Mouse (Mus musculus) C3H10T1/2 (cell line): ENCODE results near the gene Mrps17. TPM values are rescaled to one million over a fixed set of nuclear protein-coding genes. Genes with fewer than 3 reads are reported as not detected.

Source experiments
- polyA plus RNA-seq, 2 experiments: library from polyadenylated mRNA; unstranded; fragments of >200 nt; fragmentation: generic; extraction: Trizol; gene quantifications; one replicate each; pipeline ENCODE4 v1.2.1; 2012; ENCODE audit warnings: missing spikeins in 2 of 2

Gene Mrps17
- 100 to 1,000 TPM; 117 to 147 TPM for polyA plus RNA-seq

GRCm38 (mm10) chr5:129715326-129715861 lies at the start of gene Mrps17:
Gene Mrps17, plus strand, starts transcription at chr5:129715497.

DNA sequence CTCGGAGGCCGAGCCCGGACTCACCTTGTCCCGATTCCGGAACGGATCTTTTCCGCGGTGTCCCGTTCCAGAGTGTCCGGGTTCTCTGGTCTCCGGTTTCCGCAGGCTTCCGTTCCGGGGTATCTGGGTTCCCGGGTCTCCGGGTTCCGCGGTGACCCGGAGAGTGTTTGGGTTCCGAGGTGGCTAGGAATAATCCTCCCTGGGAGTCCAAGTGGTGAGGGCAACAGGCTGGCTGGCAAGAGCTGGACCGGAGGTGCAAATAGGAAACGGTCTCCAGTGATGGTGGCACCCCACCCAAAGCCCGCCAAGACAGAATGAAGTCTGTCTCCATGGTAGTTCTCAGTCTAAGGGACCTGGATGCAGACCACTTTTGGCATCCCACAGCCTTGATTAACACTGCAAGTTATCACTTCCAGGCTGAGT lies 45.2 kb upstream of the Mrps17 start, which contains the start of gene Zfp11:
Gene Zfp11, minus strand, starts transcription at position 64 of the 423 bp plus-strand sequence.

GRCm38 (mm10) chr5:129708412-129708811 lies 6.9 kb upstream of the Mrps17 start, which contains the start of gene Sept14:
Gene Sept14, minus strand, starts transcription at chr5:129708512.

DNA sequence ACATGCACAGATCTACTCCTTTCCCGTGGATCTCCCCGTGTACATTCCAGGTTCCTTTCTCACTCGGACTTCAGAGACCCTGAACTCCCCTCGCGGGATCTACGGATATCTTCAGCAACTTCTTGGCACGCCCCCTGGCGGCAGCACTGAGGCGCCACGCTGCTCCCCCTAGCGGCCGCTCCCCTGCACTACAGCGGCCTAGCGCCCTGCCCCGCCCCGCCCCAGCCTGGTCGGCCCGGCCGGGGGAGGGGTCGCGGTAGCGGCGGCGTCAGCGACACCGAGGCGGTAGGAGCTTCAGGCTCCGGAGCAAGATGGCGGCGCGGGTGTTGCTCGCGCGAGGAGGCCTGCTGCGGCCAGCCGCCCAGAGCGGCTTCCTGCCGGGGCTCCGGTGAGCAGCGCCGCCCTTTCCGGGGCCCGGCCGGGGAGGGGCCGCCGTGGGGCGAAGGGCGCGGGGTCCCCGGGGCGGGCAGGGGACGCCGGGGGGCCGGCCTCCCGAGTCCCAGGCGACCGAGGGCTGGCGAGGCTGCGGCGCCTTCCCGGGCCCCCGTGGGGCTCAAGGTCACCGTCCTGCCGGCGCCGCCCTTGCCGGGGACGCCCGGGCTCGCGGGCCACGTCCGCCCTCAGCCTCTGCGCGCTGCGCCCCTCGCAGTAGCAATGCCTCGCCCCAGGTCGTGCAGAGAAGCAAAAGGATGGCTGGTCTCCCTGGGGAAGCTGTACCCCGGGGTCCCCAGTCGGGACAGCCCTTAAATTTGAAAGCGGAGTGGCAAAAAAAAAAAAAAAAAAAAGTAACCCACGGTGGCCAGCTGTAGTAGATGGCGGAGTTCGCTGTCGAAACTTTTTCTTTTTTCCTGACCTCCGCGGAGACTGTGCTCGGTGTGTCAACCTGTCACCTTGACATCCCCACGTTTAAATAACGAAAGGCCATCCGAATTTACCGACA lies 9.8 kb downstream of the Mrps17 start, which contains the start of gene Nipsnap2:
Gene Nipsnap2, plus strand, starts transcription at position 230 of the 940 bp plus-strand sequence.

Other genes with a start within 250 kb of the Mrps17 start
- 10 to 100 TPM; 17.1 to 45.0 TPM for gene Sfswap, start 214.3 kb upstream of the Mrps17 start, polyA plus RNA-seq
- gene Mmp17, start 131.3 kb upstream of the Mrps17 start, polyA plus RNA-seq: under 1 TPM; 0.02 to 0.24 TPM
- under 1 TPM; 0.07 to 0.86 TPM for gene Zfp11, start 45.4 kb upstream of the Mrps17 start, polyA plus RNA-seq
- gene Sept14, start 7.0 kb upstream of the Mrps17 start, polyA plus RNA-seq: under 1 TPM in 1 of 2 experiments, not detected in 1; 0.07 TPM
- gene Nipsnap2, start 9.6 kb downstream of the Mrps17 start, polyA plus RNA-seq: 10 to 100 TPM in 1 of 2 experiments, 1 to 10 TPM in 1; 5.2 to 48.9 TPM
- 10 to 100 TPM; 16.1 to 18.3 TPM for gene Psph, start 72.0 kb downstream of the Mrps17 start, polyA plus RNA-seq
- gene Sumf2, start 131.5 kb downstream of the Mrps17 start, polyA plus RNA-seq: 10 to 100 TPM; 32.9 to 43.9 TPM
- 100 to 1,000 TPM; 595 to 650 TPM for gene Chchd2, start 172.0 kb downstream of the Mrps17 start, polyA plus RNA-seq
- 1 to 10 TPM in 1 of 2 experiments, under 1 TPM in 1; 0.33 to 1.1 TPM for gene Zbed5, start 180.2 kb downstream of the Mrps17 start, polyA plus RNA-seq
- 1 to 10 TPM in 1 of 2 experiments, under 1 TPM in 1; 0.05 to 5.7 TPM for gene Phkg1, start 183.1 kb downstream of the Mrps17 start, polyA plus RNA-seq
- 1 to 10 TPM in 1 of 2 experiments, under 1 TPM in 1; 0.73 to 4.2 TPM for gene Nupr1l, start 193.0 kb downstream of the Mrps17 start, polyA plus RNA-seq
- 1 to 10 TPM; 3.9 to 9.1 TPM for gene Vkorc1l1, start 226.5 kb downstream of the Mrps17 start, polyA plus RNA-seq